Mouse (Mus musculus) G1E (cell line): ENCODE results near the gene Krt34.

ENCODE experiments used
- CTCF ChIP-seq: IDR thresholded peaks from 2 replicates; pipeline ENCODE4 v1.5.1; 2012; ENCODE audit warnings: low read depth, low read length, inconsistent platforms, mixed read lengths
- GATA1 ChIP-seq: IDR thresholded peaks from 2 replicates; pipeline ENCODE4 v1.6.1; 2012; ENCODE audit warnings: borderline replicate concordance, low read length, inconsistent platforms, mixed read lengths
- GATA2 ChIP-seq: IDR thresholded peaks from 2 replicates; pipeline ENCODE4 v1.6.1; 2012; ENCODE audit warnings: low read depth, low read length, inconsistent platforms, borderline replicate concordance
- POLR2AphosphoS5 ChIP-seq: IDR thresholded peaks from 2 replicates; pipeline ENCODE4 v1.6.1; 2012; ENCODE audit warnings: low read depth, low read length, inconsistent platforms; ENCODE audit not compliant: insufficient replicate concordance

- TF ChIP-seq CTCF (no peak), GATA1 (no peak), GATA2 (no peak), POLR2AphosphoS5 (no peak)
Measured at GRCm38 (mm10) chr11:100067293-100068036, 26.1 kb upstream of the Krt34 start.
